In genomic region chr9:97111506-97111905, GRCm38 (mm10) we compare ENCODE assay signal across 8 mouse cellular contexts. TPM values are rescaled to one million over a fixed set of nuclear protein-coding genes. Genes with fewer than 3 reads are reported as not detected.
DNase-seq lines count a peak whose midpoint lies in the region; ATAC-seq lines count a peak whose summit lies in the region.

No protein-coding gene starts in this region.

- H3K4me1 ChIP-seq in heart, embryonic 12.5 days (replicated peaks): peaks cover 27% of the 10 kb centered on the region
- H3K4me1 ChIP-seq in brown adipose tissue, adult 24 weeks (ENCODE audit: control insufficient read depth, insufficient read depth, insufficient read length, low read length): no peaks in the 10 kb centered on the region
- peaks cover 15% of the 10 kb centered on the region; the same call in 1 of the 2 replicates for H3K4me1 ChIP-seq in intestine, embryonic 16.5 days (ENCODE audit: control insufficient read depth, insufficient read depth, low read length)
- peaks cover 29% of the 10 kb centered on the region for H3K4me1 ChIP-seq in midbrain, embryonic 10.5 days

- H3K36me3 ChIP-seq in heart, embryonic 12.5 days: peaks cover 4% of the 10 kb centered on the region
- H3K36me3 ChIP-seq in intestine, embryonic 16.5 days (ENCODE audit: control insufficient read depth, insufficient read depth, low read length): no peaks in the 10 kb centered on the region; the same call in 1 of the 2 replicates
- peaks cover 10% of the 10 kb centered on the region; the same call in 1 of the 2 replicates for H3K36me3 ChIP-seq in midbrain, embryonic 10.5 days

- WGBS in heart, embryonic 12.5 days: 4% methylated on average over 6 of the region's 6 CpGs
- 5% methylated on average over 6 of the region's 6 CpGs for WGBS in intestine, embryonic 16.5 days
- 7% methylated on average over 6 of the region's 6 CpGs for WGBS in midbrain, embryonic 10.5 days

- no peaks in the 10 kb centered on the region for H3K27me3 ChIP-seq in heart, embryonic 12.5 days (replicated peaks)
- H3K27me3 ChIP-seq in intestine, embryonic 16.5 days (replicated peaks; ENCODE audit: control insufficient read depth, insufficient read depth, low read length): no peaks in the 10 kb centered on the region
- 0 out of 2 replicates have a peak, but pooled peaks cover 4% of the 10 kb centered on the region for H3K27me3 ChIP-seq in midbrain, embryonic 10.5 days (ENCODE audit: low read depth, poor library complexity, severe bottlenecking)

- H3K4me3 ChIP-seq in heart, embryonic 12.5 days: peak overlapping the region; percentile 73
- peak overlapping the region; percentile 72 for H3K4me3 ChIP-seq in brown adipose tissue, adult 24 weeks (ENCODE audit: insufficient read depth, low read depth, low read length)
- peak overlapping the region; percentile 75 for H3K4me3 ChIP-seq in intestine, embryonic 16.5 days (ENCODE audit: low read length)
- H3K4me3 ChIP-seq in midbrain, embryonic 10.5 days: peak overlapping the region; percentile 91

- no peak for DNase-seq in heart, adult 9 months (ENCODE audit: low spot score in 2 of 2)
- no peak for DNase-seq in midbrain, embryonic 10.5 days (ENCODE audit: low spot score)
- no peak for DNase-seq in left cerebral cortex, postnatal 10 days (ENCODE audit: extremely low spot score in 1 of 2, low spot score in 2 of 2)
- DNase-seq in B cell, adult 2 months: no peak
- no peak for DNase-seq in ovary, postnatal 10 days (ENCODE audit: low spot score)

- intact Hi-C loops in left cerebral cortex, postnatal 10 days (cut with DNase I): no loop called here

- peaks cover 2% of the 10 kb centered on the region; the same call in 1 of the 2 replicates for H3K9me3 ChIP-seq in heart, embryonic 12.5 days (replicated peaks)
- no peaks in the 10 kb centered on the region for H3K9me3 ChIP-seq in intestine, embryonic 16.5 days (ENCODE audit: control insufficient read depth, low read length)
- H3K9me3 ChIP-seq in midbrain, embryonic 10.5 days (replicated peaks): 0 out of 2 replicates have a peak, but pooled peaks cover 4% of the 10 kb centered on the region

- no peak for ATAC-seq in heart, embryonic 12.5 days (ENCODE audit: insufficient number of reproducible peaks, low FRiP score)
- ATAC-seq in intestine, embryonic 16.5 days: no peak

- H3K9ac ChIP-seq in heart, embryonic 12.5 days: peak overlapping the region; percentile 56
- peak overlapping the region; percentile 94 for H3K9ac ChIP-seq in intestine, embryonic 16.5 days (ENCODE audit: low read depth, low read length)

- peak overlapping the region; percentile 67 for H3K4me2 ChIP-seq in heart, embryonic 12.5 days
- peak overlapping the region; percentile 51 for H3K4me2 ChIP-seq in intestine, embryonic 16.5 days (ENCODE audit: low read depth, low read length)

- peak overlapping the region; percentile 93 for H3K27ac ChIP-seq in heart, embryonic 12.5 days (ENCODE audit: poor library complexity, severe bottlenecking)
- peak overlapping the region; percentile 42; the same call in 1 of the 2 replicates for H3K27ac ChIP-seq in brown adipose tissue, adult 24 weeks (replicated peaks; ENCODE audit: low read depth, low read length)
- H3K27ac ChIP-seq in intestine, embryonic 16.5 days (ENCODE audit: low read length): peak overlapping the region; percentile 75
- peak overlapping the region; percentile 95 for H3K27ac ChIP-seq in midbrain, embryonic 10.5 days (replicated peaks)

RNA-seq across cellular contexts. Expression of gene Slc25a36, which starts 0.5 kb away (rescaled TPM):
- 91.8 and 98.3 TPM in 2 replicates for polyA plus RNA-seq in heart, embryonic 12.5 days (2016; fragmentation: Nextera tagmentation; extraction: Ambion mirVana)
- polyA plus RNA-seq in brown adipose tissue, adult 24 weeks (2012; ENCODE audit: insufficient read depth, insufficient read length, missing spikeins): 34.7 and 43.0 TPM in 2 replicates
- polyA plus RNA-seq in intestine, embryonic 16.5 days (2015; fragmentation: Nextera tagmentation; extraction: Ambion mirVana): 45.1 and 49.4 TPM in 2 replicates
- 61.2 and 66.5 TPM in 2 replicates for polyA plus RNA-seq in midbrain, embryonic 10.5 days (2016; fragmentation: Nextera tagmentation; extraction: Ambion mirVana)
- 100 to 1,000 TPM in 1 of 2 experiments, 10 to 100 TPM in 1; 98.8 to 100 TPM for total RNA-seq in left cerebral cortex, postnatal 10 days (2021)

Comparison
In these comparisons a context has a peak if more than half of its experiments do, and no peak if none do; other contexts are left out.
1. H3K27ac ChIP-seq: peak in every context shown above with its lines; median percentile 95 in midbrain, embryonic 10.5 days; 93 in heart, embryonic 12.5 days; 75 in intestine, embryonic 16.5 days; 42 in brown adipose tissue, adult 24 weeks.